Mouse (Mus musculus) testis, postnatal 10 days (tissue): ENCODE data around the gene Foxe1.

Experiments
- DNase-seq: peaks from one replicate; pipeline ENCODE4 v3.0.0; 2021; ENCODE audit warnings: low spot score

The Foxe1 gene

DNA sequence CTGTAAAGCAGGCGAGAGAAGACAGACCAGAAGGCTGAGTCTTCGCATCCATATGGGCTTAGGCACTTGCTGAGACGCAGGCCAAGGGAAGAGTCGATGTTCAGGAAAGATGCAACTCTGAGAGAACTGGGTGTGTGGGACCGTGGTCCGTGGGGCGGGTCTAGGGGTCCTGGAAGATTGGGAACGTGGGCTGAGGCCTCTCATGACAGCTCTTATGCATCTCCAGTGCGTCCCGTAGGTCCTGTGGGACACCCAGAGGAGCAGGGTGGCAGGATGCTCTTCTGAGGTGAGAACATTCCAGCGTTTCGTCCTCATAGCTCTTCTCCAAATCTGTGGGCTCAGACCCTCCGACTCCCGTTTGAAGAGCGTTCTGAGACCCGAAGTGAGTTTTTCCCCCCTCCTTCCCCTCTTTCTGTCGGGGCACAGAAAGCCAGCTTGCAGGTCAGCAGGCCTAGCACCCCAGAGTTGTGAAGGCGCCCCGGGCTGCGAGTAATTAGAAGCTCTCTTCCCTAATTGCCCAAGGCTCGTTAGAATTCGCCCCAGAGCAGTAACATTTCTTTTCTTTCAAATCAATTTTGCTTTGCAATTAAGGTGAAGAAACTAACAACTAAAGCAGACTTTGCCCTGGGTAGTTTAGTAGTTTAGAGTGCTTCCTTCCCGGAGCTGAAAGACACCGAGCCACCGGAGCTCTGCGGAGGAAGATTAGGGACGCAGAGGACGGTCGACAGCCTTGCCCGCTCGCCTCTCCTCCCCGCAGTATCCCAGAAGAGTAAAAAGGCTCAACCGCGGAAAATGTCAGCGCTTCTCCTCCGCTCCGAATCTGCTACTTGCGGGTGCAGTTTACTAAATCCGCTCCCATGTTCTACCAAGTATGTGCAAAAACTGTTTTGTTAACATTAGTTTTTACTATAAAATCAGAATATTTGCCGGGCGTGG, 4.4 kb downstream of the Foxe1 start:
- no peak for DNase-seq

DNA sequence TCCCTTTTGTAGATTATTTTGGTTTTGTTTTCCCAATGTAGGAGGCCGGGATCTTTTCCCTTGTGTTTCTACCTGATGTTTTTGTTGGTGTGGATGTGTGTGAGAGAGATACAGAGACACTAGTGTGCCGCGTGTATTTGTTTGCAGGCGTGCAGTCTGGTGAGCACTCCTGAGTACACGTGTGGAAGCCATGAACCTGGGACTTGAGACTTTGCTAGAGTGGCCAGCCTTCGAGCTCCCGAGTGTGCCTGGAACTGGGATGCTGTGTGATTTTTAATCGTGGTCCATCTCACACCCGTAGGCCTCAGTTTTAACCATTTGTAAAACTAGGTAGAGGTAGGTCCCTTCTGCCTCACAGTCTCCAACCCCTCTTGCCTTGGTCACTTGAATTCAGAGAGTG, 5.5 kb downstream of the Foxe1 start:
- DNase-seq = no peak

DNA sequence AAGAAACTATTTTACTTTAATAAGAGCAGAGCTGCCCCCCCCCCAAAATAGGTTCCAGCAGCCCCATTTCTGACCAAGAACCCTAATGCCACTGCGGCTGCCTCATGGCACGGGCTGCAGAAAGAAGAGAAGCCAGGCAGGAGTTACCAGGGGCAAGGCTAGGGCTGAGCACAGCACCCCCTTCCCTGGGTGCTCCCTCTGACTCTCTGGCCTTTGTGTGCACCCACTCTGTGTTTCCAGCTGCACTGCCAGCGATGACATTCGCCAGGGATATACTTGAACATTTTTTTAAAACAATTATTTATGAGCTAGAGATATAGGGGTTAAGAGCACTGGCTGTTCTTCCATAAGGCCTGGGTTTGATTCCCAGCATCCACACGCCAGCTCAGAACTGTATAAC, 6.1 kb downstream of the Foxe1 start:
- DNase-seq = no peak

DNA sequence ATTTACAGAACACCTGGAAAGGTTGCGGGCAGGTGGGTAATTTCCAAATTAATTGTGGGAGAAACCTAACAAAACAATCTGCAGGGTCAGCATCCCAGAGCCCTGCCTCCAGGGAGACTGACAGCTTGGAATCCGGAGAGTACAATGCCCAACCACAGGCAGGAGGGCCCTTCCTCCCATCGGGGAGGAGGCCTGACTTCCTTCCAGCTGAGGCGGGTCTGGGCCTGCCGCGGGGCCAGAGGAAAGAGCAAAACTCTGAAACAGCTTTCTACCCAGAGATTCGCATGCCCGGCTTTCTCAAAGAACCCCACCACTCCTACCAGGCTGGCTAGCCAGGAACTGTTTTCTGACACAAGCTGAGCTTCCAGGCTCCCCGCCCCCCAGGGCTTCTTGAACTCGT, 9.6 kb downstream of the Foxe1 start:
- no peak for DNase-seq

DNA sequence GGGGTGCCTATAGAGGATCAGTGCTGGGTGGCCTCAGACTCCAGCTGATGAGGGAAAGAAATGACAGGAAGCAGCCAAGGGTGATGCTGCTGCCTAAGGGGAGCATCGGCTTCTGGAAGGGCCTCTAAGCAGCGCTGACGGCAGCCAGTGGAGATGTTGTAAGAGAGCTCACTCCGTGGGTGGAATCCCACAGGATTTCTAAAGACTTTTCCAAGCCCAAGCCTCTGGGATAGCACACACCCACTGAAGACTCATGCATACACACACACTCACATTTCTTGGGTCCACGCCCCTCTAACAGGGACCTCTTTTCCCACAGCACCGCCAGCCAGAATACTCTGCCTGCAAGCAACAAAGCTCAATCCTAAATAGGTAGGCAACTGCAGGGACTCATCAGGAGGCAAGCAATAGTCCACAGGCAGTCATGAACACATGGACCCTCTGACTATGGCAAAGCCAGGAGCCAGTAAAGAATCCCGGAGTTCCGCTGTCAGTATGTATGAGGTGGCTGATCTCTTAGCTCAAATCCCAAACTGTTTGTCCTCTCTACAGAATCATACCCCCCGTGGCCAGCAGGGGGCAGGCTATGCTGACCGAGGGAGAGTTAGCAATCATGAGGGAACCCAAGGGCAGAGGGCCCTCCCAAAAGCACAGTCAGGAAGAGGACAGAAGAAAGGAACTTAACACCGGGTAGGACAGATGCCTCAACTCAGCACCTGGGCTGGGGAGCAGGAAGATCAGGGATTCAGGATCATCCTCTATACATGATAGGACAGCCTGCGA, 13.1 kb downstream of the Foxe1 start:
- DNase-seq = peak; percentile 83

DNA sequence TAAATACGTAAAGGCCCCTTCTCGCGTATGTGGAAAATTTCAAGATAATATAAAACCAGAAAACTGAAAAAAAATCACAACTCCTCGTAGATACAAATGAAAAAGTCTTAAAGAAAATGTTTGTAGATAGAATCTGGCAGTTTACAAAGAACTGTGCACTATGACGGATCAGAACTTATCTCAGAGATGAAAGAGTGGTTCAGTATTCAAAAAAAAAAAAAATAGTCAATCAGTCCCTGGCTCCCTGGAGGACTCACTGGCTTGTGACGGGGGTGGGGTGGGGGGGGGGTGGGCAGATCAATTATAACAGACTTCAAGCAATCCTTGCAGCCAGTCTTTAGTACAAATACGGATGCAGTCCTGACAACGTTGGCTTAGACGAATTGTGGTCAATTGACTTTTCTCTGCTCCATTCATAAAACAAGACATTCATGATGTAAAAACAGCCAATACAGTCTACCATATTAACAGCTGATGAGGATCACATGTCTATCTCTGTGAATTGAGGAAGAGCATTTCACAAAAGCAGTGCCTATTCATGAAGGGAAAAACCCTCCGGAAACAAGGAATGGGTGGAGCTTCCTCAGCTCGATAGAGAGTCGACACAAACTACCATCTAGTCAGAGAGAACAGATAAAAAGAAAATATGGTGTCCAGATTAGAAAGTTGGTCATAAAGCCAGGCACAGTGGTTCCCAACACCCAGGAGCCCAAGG, 16.3 kb downstream of the Foxe1 start:
- DNase-seq = no peak

DNA sequence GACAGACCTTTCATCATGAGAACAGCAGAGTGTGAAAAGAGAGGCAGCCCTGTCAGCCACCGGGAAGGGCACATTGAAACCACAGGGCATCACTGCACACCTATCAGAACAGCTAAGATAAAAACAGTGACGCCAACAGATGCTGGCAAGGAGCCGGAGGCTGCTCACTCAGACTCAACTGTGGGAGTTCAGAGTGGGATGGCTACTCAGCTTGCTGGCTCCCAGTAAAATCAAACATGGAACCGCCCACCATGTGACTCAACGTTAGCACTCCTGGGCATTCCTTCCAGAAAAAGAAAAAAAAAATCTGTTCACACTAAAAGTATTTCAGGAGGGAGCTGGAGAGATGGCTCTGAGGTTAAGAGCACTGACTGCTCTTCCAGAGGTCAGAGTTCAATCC, 17.8 kb downstream of the Foxe1 start:
- DNase-seq = no peak

DNA sequence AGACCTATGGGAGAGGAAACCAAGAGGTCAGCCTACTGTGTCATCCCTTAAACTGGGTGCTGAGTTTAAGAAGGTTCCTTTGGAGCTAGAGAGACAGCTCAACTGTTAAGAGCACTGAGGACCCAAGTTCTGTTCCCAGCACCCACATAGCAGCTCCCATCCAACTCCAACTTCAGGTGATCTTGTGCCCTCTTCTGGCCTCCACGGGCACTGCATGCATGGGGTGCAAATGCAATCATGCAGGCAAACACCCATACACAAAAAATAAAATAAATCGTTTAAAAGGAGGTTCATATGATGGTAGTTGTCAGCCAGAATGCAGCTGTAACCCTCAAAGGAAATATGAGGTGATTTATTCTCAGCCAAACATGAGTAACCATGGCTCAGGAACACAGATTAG, 21.0 kb downstream of the Foxe1 start:
- DNase-seq = no peak

DNA sequence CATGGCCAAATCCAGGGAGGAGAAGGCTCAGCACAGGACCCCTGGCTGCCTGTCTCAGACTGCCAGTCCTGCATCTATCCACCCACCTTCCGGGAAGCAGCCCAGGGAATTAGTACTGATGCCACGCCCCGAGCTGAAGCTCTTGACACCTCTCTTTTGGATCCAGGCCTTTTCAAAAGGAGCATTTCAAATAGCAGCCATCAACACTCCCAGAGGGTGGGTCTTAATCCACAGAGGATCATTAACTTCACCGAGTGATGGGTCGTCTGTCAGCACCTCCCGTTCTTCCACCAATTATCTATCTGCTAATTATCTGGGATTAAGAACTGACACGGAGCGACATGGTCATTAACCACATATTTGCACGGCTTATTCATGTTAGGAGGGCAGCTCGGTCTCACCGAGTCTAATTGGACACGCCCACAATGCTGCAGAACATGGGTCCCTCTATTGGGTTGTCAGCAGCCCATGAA, 24.1 kb downstream of the Foxe1 start:
- DNase-seq = no peak

DNA sequence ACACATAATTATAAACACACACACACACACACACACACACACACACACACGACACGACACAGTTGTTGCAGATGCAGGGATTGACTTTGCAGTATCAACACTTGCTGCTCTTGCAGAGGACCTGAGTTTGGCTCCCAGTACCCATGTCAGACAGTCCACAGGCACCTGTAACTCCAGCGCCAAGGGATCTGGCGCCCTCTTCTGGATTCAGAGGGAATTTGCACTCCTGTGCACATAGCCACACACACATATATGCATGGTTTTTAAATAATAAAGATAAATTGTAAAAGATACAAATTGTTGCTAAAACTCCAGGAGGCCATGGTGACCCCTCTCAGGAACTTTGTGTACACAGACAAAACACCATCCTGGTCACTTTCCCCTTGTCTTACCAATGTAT, 25.7 kb downstream of the Foxe1 start:
- no peak for DNase-seq

DNA sequence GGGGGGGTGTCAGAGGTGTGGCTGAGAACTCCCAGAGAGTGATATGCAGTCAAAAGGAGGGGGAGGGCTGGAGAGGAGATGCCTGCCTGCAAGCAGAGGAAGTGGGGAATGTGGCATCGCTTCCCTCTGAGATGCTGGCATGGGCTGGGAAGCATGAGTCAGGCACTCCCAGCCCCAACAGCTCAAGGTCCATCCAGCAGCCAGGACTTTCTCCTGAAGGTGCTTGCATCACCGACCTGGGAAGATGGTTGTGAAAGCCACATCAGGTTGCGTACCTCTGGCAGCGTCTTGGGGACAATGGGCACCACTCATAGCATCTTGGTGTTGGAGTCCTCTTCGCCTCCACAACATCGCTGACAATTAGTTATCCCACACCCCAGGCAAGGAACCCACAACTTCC, 27.0 kb downstream of the Foxe1 start:
- no peak for DNase-seq

DNA sequence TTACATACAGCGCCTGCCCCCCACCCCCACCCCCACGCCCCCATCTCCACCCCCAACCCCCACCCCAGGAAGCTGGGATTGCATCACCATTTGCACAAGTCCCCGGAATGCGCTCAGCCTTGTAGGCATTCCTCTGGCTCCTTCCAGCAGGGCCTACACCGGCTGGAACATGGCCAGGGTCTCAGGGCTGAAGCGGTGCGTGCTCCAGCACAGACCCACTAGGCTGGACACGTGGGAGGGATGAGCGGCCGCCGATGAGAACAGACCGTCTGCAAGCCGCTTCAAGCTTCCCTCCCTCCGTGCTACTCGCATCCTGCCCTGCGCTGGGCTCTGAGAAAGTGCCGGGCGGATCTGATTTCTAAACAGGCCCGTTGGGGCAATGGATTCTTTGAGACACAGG, 27.6 kb downstream of the Foxe1 start:
- peak; percentile 89 for DNase-seq

DNA sequence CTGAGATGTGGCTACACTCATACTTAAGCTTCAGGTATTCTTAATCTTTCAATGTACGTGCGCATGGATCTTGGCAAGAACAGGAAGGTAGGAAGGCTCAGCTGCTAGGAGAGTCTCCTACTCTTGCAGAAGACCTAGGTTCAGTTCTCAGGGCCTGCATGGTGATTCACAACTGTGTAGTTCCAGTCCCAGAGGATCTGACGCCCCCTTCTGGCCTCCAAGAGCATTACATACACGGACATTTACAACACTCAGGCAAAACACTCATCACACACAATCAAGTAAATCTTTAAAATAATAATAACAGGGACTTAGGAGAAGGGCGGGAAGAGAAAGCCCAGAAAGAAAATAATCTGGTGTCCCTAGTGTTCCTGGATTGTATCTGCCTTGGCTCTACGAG, 31.0 kb downstream of the Foxe1 start:
- DNase-seq = peak; percentile 64

DNA sequence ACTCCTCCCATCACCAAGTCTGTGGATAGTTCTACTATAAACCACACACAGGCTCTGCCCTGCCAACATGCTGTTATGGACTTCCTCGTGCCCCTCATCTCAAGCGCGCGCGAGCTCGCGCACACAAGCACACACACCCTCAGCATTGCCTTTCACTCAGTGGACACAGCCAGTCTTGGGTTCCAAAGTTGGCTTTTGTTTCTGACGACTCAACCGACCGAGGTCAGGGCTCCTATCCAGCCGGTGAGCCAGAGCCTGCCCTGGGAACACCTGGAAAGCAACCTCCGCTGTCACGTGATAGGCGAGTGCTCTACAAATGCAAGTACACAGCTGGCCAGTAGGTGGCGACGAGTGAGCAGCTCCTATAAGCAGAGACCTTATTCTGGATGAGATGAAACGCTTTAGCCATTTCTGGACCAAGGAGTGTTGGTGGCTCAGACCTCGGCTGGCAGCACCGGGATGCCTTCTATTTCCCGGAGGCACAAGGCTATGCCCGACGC, 31.5 kb downstream of the Foxe1 start:
- DNase-seq = peak; percentile 89

DNA sequence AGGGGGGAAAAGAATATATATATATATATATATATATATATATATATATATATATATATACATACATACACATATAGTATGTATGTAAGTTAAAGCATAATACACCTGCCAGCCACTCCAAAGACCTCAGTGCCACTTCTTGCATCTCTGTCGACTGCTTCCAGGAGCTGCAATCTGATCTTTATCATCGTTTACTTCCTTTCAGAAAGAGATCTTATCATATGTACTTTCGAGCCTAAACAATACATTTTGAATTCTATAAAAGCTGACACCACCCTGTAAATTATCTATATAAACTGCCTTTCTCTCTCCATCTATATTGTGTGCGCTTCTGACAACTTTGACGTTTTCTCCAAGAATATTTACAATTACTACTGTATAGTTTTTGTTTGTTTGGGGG, 45.1 kb downstream of the Foxe1 start:
- DNase-seq = no peak

DNA sequence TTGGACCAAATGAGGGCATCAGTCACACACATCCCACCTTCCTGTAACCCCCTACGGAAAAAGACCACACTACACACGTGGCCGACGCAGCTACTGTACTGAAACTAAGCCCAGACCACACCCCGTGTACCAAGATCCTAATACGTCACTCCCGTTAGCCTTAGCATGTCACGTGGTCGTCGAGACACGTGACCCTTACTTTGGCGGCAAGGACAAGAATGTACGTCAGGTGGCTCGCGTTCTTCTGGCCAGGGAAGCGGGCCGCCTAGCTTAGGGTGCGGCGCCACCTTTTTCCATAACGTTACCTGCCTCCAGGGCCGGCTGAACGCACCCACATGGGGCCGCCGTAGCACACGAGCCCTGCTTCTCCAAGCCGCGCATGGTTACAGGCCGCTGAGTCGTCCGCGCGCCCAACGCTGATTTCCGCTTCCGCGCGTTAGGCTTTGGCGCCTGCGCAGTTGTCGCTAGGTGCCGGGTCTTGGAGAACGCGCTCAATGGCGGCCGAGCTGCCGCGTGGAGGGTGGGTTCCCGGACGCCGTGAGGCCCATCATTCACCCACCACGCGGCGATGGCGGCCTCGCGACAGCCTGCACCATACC, 45.7 kb downstream of the Foxe1 start, which contains the start of gene Trmo:
Trmo (minus strand) TSS at position 425 of the 599 bp plus-strand sequence.
- peak; percentile 96 for DNase-seq

DNA sequence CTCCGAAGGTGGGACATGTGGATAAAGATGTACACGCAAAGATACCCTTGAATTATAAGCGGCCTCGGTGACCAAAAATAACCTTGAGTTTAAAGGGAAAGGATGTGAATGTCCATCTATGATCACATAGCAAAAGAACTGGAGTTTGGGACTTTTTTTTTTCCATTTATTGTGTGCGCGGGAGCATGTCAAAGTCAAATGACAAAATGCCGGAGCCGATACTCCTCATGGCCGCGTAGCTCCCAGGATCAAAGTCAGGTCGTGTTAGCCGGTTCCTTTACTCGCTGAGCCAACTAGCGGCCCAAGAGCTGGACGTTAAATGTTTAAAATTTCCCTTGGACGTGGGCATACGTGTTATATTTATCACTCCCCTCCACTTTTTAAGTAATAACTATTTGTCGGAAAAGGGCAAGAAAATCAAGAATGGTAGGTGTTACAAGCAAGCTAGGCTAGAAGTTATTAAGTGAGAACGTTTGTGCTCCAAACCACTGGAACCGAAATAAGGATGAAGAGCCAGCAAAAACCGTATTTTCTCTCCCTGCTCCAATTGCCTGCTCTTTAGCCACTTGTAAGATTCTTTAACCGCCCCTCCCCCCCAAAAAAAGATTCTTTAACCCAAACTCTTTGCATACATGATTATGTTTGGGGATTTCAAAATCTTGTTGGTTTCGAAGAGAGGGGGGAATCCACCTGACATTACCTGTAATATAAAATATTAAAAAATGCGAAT, 46.4 kb downstream of the Foxe1 start:
- DNase-seq = no peak

DNA sequence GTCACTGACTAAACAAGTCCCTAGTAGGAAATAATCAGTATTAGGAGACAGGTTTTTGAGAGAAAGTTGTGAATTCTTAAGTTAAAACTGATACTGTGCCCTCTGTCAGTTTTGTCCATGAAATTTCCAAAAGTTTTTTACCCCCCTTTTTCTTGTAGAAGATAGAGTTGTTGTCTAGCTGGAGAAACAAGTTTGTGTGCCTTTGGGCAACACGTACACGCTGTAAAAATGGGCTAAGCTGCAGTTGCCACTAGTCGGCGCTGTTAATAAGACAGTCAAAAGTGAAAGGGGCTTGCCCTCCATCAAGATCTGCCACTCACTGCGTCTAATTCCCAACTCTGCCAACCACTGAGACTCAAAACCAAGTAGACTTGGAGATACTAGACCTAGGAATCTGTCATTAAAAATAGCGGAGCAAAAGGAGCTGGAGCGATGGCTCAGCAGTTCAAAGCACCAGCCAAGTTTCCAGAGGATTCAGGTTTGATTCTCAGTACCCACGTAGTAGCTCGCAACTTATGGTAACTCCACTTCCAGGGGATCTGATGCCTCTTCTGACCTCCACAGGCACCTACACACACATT, 47.1 kb downstream of the Foxe1 start:
- DNase-seq = peak; percentile 84

DNA sequence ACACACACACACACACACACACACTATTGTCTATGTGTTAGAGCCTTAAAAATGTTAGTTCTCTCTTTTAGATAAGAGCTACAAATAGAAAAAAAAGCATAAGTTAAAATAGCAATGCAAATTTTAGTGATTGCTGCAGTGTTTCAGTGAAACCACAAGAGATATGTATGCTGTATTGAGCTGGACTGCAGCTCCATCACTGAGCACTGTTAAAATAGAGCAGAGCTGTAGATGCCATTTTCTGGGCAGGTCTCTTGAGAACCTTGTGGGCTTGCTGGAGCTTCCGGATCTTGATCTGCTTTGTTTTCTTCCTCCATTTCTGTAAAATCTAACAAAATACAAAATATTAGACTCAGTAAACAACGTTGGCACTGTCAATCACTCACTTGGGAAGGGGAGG, 51.0 kb downstream of the Foxe1 start:
- no peak for DNase-seq

DNA sequence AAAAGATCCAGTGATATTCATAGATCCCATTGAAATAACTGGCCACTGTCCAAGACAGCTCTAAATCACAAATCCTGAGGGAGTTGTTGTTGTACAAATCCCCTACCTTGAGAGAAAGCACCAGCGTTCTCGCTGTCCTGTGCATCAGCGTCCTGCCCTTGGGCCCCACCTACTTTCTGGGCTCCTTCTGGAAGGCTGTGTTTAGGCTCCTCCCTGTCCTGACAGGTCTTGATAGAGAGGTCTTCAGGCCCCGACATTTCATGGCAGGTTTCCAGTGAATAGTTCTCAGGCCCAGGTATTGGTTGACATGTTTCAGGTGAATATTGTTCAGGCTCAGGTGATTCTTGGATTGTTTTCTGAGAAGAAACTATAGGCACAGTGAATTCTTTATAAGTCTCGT, 52.3 kb downstream of the Foxe1 start:
- no peak for DNase-seq
